21 mouse cellular contexts compared by ENCODE assay signal in genomic region chrX:73558788-73559187, GRCm38 (mm10). TPM values are rescaled to one million over a fixed set of nuclear protein-coding genes. Genes with fewer than 3 reads are reported as not detected.
DNase-seq lines count a peak whose midpoint lies in the region; ATAC-seq lines count a peak whose summit lies in the region.
"Had no signal": no experiment of that assay in that cellular context is flagged by ENCODE, and none has a peak within 500 bp of the region (broad histone marks: within the 10 kb centered on the region; RNA-seq: fewer than 3 reads in every experiment).

No protein-coding gene starts in this region.

- intact Hi-C loops in gastrocnemius, postnatal 14 days (cut with DNase I; ENCODE audit: low total_unique reads) = no loop called here

- ATAC-seq in common myeloid progenitor, adult 5-6 weeks (replicated peaks; ENCODE audit: low read depth, poor library complexity, severe bottlenecking) = peak; percentile 85
- 0 out of 2 replicates have a peak, but pooled peaks have one; percentile 30 for ATAC-seq in megakaryocyte, adult 5-6 weeks (ENCODE audit: poor library complexity, severe bottlenecking)
- ATAC-seq in cerebellum, adult (ENCODE audit: insufficient number of reproducible peaks, low FRiP score, low TSS enrichment) = no peak
- ATAC-seq: forebrain, embryonic 15.5 days; Patski had no signal

- DNase-seq in 416B (ENCODE audit: low read depth) = peak; percentile 19
- no peak for DNase-seq in gastrocnemius, postnatal 14 days
- DNase-seq in urinary bladder, postnatal 14 days (ENCODE audit: low spot score) = no peak
- DNase-seq: adrenal gland, postnatal 10 days; adrenal gland, postnatal 36 days; cerebellum, adult 11 months; cerebellum, adult 2 months; cerebellum, adult 9-11 months; cerebellum, postnatal 25 days; embryo, embryonic 11 days; gastrocnemius, postnatal 10 days; heart, adult 2 months; heart, postnatal 14 days; heart, postnatal 4 days had no signal

RNA-seq across cellular contexts. Expression of gene Atp2b3, which starts 55.9 kb away (rescaled TPM):
- total RNA-seq in common myeloid progenitor, adult 5-6 weeks (2017) = not detected in 2 replicates
- total RNA-seq in megakaryocyte, adult 5-6 weeks (2015) = not detected in 2 replicates
- not detected in 2 replicates for total RNA-seq in megakaryocyte, adult 5-6 weeks (2017)
- total RNA-seq in gastrocnemius, postnatal 14 days (2021) = 1 to 10 TPM; 8.2 to 8.7 TPM
- total RNA-seq: CH12.LX, G1E had no signal
